Mouse (Mus musculus) brown adipose tissue, adult 24 weeks (tissue): ENCODE measurements around the gene Krt5. TPM values are rescaled to one million over a fixed set of nuclear protein-coding genes. Genes with fewer than 3 reads are reported as not detected.

ENCODE experiments used
- H3K27ac ChIP-seq: fragments of 200-500 bp; replicated peaks from 2 replicates; pipeline ENCODE4 v1.5.1; 2012; ENCODE audit warnings: low read depth, mild to moderate bottlenecking, low read length
- H3K4me1 ChIP-seq: fragments of 200-500 bp; 2 replicates; pipeline ENCODE4 v1.6.1; 2012; ENCODE audit warnings: low read length, mixed read lengths; ENCODE audit not compliant: control insufficient read depth, insufficient read depth, insufficient read length
- H3K4me3 ChIP-seq: fragments of 200-500 bp; 2 replicates; pipeline ENCODE4 v1.5.1; 2012; ENCODE audit warnings: low read depth, mild to moderate bottlenecking, low read length, moderate library complexity; ENCODE audit not compliant: insufficient read depth
- polyA plus RNA-seq: library from polyadenylated mRNA; stranded (reverse); fragments of >200 nt; gene quantifications from 2 replicates; pipeline ENCODE4 v1.2.4, GENCODE M21; 2012; ENCODE audit not compliant: missing spikeins, insufficient read depth, insufficient read length

Gene Krt5
- 0.48 and 1.7 TPM in 2 replicates for polyA plus RNA-seq

GRCm38 (mm10) chr15:101712720-101713119, at the start of gene Krt5:
Gene Krt5 (minus strand): TSS chr15:101712898.
- H3K27ac ChIP-seq = no peak within 1 kb of the TSS
- H3K4me3 ChIP-seq = no peak within 1 kb of the TSS
- no peaks in the 10 kb centered on the region for H3K4me1 ChIP-seq

- H3K4me3 ChIP-seq = no peak within 1 kb of the TSS
- no peaks in the 10 kb centered on the region for H3K4me1 ChIP-seq
- no peak within 1 kb of the TSS for H3K27ac ChIP-seq
These were observed 30.0 kb upstream of the Krt5 start, which contains the start of gene Krt71 for GRCm38 (mm10) chr15:101742711-101743110. Gene Krt71 (minus strand): TSS chr15:101743109.

- Histone ChIP-seq H3K27ac (no peak overlapping the region), H3K4me1 (no peaks in the 10 kb centered on the region), H3K4me3 (no peak overlapping the region)
These were observed 25.1 kb upstream of the Krt5 start for GRCm38 (mm10) chr15:101737786-101738185.

GRCm38 (mm10) chr15:101730653-101731052, 18.0 kb upstream of the Krt5 start:
- H3K4me1 ChIP-seq = no peaks in the 10 kb centered on the region
- H3K4me3 ChIP-seq = no peak overlapping the region

GRCm38 (mm10) chr15:101724686-101725085, 12.0 kb upstream of the Krt5 start:
- no peaks in the 10 kb centered on the region for H3K4me1 ChIP-seq
- H3K27ac ChIP-seq = no peak overlapping the region
- no peak overlapping the region for H3K4me3 ChIP-seq

More at GRCm38 (mm10) chr15:101730653-101731052, 18.0 kb upstream of the Krt5 start:
- H3K27ac ChIP-seq = no peak overlapping the region

- Histone ChIP-seq H3K27ac (no peak overlapping the region), H3K4me3 (no peak overlapping the region), H3K4me1 (no peaks in the 10 kb centered on the region)
These were observed 3.1 kb upstream of the Krt5 start for GRCm38 (mm10) chr15:101715831-101716230.

GRCm38 (mm10) chr15:101714356-101714755, 1.7 kb upstream of the Krt5 start:
- no peak overlapping the region for H3K27ac ChIP-seq
- H3K4me1 ChIP-seq = no peaks in the 10 kb centered on the region
- no peak overlapping the region for H3K4me3 ChIP-seq

GRCm38 (mm10) chr15:101713731-101714130, 1.0 kb upstream of the Krt5 start:
- no peak overlapping the region for H3K4me3 ChIP-seq
- H3K4me1 ChIP-seq = no peaks in the 10 kb centered on the region
- H3K27ac ChIP-seq = no peak overlapping the region

GRCm38 (mm10) chr15:101708683-101709082, 4.0 kb downstream of the Krt5 start:
- no peak overlapping the region for H3K4me3 ChIP-seq
- H3K4me1 ChIP-seq = no peaks in the 10 kb centered on the region
- H3K27ac ChIP-seq = no peak overlapping the region

GRCm38 (mm10) chr15:101707454-101707853, 5.2 kb downstream of the Krt5 start:
- no peak overlapping the region for H3K27ac ChIP-seq

GRCm38 (mm10) chr15:101704066-101704465, 8.6 kb downstream of the Krt5 start:
- Histone ChIP-seq H3K4me1 (no peaks in the 10 kb centered on the region), H3K4me3 (no peak overlapping the region), H3K27ac (no peak overlapping the region)

More at GRCm38 (mm10) chr15:101707454-101707853, 5.2 kb downstream of the Krt5 start:
- no peaks in the 10 kb centered on the region for H3K4me1 ChIP-seq
- no peak overlapping the region for H3K4me3 ChIP-seq

GRCm38 (mm10) chr15:101702380-101702779, 10.3 kb downstream of the Krt5 start:
- Histone ChIP-seq H3K4me1 (no peaks in the 10 kb centered on the region), H3K27ac (no peak overlapping the region), H3K4me3 (no peak overlapping the region)

GRCm38 (mm10) chr15:101699866-101700265, 12.8 kb downstream of the Krt5 start:
- H3K4me1 ChIP-seq = no peaks in the 10 kb centered on the region
- no peak overlapping the region for H3K4me3 ChIP-seq
- no peak overlapping the region for H3K27ac ChIP-seq

GRCm38 (mm10) chr15:101699192-101699591, 13.5 kb downstream of the Krt5 start:
- H3K4me1 ChIP-seq = no peaks in the 10 kb centered on the region
- no peak overlapping the region for H3K27ac ChIP-seq
- H3K4me3 ChIP-seq = no peak overlapping the region

- Histone ChIP-seq H3K4me1 (no peaks in the 10 kb centered on the region), H3K4me3 (no peak overlapping the region), H3K27ac (no peak overlapping the region)
These were observed 15.1 kb downstream of the Krt5 start for GRCm38 (mm10) chr15:101697326-101698188.

GRCm38 (mm10) chr15:101694207-101694606, 18.5 kb downstream of the Krt5 start, which contains the start of gene Krt6a:
Gene Krt6a (minus strand): TSS chr15:101694307.
- Histone ChIP-seq H3K4me1 (no peaks in the 10 kb centered on the region), H3K4me3 (no peak within 1 kb of the TSS)

More at GRCm38 (mm10) chr15:101694207-101694606, 18.5 kb downstream of the Krt5 start, which contains the start of gene Krt6a:
- no peak within 1 kb of the TSS for H3K27ac ChIP-seq
